Mouse (Mus musculus) embryo, embryonic 9.5 days (tissue): ENCODE results near the gene Med21.
A peak's percentile ranks its signal among the peaks of the same experiment; 100 is the strongest.

ENCODE experiments used
- DNase-seq: peaks from one replicate; pipeline ENCODE4 v3.0.0-alpha.2; 2017; ENCODE audit errors: extremely low spot score

The Med21 gene

DNA sequence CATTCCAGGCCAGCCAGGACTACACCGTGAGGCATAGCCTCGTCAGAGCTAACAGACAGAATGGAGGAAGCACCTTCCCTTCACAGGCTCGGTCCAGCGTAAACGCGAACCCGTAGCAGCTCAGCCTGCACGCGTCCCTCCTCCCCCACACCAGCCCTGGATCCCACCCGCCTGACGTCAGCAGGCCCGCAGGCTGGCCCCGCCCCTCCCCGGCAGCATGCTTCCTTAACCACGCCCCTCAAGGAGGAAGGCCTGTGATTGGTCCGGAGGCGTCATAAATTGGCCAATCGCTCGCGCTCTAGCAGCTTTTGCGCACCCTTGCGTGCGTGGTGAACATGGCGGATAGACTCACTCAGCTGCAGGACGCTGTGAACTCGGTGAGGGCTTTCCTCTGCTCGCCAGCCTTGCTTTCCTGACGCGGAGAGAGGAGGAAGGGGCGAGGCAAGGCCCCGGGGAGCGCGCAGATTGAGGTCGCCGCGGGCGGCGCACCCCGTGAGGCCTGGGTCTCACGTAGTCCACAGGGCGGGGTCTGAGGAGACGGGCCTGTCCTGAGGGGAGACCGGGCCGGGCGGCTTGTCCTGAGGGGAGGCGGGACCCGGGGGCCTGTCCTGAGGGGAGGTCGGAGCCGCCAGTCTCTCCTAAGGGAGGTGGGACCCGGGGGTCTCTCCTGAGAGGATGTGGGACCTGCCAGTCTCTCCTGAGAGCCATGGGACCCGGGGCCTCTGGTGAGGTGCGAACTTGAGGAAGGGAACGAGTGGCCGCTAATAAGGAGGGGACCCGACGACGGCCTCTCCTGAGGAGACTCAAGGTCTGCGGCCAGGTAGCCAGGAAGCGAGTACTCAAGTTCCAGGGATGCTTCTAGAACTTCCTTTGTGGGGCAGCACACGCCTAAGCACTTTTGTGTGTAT, at the start of gene Med21, which contains the start of gene Tm7sf3:
Gene Med21, plus strand, starts transcription at position 272 of the 908 bp plus-strand sequence.
Gene Tm7sf3, minus strand, starts transcription at position 549 of the 908 bp plus-strand sequence.
- peak; percentile 99 for DNase-seq

DNA sequence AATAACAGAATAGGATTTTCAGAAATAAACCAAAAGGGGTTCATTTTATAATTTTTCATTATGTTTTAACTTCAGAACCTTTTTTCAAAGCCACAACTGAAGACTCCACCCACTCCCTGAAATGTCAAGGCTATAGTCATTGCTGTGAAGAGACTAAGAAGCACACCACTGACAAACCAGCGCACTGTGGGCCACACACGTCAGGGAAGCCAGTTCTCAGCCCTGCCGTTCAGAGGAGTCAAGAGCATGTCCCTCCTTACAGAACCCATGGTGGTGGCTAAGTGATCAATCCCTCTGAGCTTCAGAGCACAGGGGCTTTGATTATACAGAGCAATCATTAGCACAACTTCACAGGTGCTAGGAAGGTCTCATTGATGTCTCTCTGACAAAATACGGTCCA, 39.7 kb upstream of the Med21 start:
- DNase-seq: no peak

DNA sequence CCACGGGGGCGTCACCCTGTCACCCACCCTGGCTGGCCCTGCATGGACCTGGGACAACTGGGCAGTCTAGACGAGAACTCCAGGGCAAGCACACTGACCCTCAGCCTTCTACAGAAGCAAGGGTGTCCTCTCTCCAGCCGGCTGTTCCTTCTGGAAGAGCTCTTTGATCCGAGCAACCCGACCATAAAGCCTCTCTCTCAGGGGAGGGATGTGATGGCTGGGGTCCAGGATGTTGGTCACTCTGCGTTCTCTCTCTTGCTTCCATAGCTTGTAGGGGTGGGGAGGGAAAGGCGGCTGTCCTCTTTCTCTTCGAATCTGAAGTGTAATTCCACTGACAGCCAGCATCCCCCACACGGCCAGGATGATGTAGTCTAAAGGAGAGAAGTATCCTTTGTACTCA, 38.7 kb upstream of the Med21 start:
- no peak for DNase-seq

DNA sequence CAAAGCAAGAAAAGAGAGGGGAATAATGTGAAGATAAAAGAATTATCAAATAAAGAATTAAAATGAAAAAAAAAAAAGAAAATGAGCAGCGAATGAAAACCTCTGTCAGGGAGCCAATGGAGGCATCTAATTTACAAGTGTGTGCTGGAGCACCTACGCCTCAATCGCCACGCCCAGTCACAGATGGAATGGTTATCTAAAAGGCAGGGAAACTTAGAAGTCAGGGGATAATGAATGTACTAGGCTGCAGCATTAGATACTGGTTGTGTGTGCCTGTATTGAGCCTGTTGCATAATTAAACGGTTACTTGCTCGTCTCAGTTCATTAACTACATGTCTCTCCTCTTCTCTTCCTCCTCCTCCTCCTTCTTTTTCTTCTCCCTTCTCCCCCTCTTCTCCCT, 31.0 kb upstream of the Med21 start:
- no peak for DNase-seq

DNA sequence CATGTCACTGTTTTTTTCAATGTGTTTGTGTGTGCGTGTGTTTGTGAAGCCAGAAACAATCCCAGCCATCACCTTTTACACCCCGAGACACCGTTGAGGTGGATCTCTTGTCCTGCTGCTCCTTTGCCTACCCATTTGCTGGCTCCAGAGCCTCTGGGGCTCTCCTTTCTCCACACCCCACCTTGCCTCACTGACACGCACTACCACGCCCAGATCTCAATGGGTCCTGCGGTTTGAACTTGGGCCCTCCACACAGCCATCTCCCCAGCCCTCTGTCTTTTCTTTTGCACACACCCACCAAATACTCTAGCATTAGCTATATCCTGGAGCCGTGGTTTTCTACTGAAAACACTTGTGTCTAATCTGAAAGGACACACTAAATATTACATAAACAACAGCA, 30.4 kb upstream of the Med21 start:
- no peak for DNase-seq

DNA sequence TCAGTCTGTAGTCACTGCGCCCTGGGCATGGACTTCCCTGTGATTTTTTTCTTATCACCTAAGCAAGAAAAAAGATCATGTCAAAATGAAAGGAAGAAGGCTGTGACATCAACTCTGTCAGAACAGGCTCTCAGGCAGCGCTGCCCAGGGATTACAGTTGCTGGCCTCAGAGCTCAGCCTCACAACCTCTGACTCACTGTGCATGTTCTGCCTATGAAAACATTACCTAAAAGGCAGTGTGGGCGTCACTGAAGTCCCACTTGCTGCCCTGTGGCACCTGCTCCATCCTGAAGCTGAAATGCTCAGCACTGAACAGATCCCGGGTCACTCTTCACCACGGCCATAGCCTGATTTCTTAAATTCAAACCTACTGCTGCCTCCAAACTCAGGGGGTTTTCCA, 29.6 kb upstream of the Med21 start:
- DNase-seq: no peak

DNA sequence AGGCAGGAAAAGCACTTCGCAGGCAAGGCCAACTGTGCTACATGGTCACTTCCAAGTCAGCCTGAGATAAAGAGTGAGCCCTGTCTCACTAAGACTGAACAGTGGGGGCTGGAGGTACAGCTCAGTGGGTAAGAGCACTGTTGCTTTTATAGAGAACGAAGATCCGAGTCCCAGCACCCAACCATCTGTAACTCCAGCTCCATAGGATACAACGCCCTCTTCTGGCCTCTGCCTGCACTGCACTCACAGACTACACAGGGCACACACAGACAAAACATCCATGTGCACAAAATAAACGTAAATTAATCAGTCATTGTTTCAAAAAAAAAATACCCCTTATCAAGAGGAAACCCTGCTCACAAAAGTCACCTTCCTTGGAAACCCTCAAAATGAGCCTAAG, 28.4 kb upstream of the Med21 start:
- DNase-seq: no peak

DNA sequence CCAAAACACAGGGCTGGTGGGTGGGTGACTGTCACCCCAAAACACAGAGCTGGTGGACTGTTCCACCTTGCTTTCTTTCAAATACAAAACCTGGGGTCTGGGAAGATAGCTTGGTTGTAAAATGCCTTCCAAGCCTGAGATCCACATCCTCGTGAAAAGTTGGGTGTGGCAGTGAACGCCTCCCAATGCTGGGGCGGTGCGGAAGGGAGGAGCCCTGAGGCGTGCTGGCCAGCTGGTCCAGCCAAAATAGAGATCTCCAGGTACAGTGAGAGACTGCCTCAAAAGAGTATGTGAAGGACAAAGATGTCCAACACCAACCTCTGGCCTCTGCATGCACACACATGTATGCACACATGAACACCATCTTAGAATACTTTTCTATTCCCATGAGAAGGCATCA, 27.8 kb upstream of the Med21 start:
- DNase-seq: no peak

DNA sequence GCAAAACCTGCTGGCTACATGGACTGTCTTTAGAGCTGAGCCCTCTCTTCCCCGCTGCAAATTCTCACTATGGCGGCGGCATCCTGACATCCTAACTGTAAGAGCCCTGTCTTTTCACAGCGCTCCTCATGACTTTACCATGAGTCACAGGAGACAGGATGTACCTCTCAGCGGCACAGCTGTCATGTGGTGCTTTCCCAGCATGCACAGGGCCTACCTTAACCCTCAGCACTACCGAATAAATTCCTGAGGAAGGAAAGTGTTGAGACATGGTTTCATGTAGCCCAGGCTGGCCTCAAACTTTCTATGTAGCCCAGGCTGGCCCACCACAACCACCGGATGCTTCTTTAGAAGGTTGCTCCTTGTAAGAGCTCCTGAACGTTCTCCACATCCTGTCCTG, 26.5 kb upstream of the Med21 start:
- DNase-seq: no peak

DNA sequence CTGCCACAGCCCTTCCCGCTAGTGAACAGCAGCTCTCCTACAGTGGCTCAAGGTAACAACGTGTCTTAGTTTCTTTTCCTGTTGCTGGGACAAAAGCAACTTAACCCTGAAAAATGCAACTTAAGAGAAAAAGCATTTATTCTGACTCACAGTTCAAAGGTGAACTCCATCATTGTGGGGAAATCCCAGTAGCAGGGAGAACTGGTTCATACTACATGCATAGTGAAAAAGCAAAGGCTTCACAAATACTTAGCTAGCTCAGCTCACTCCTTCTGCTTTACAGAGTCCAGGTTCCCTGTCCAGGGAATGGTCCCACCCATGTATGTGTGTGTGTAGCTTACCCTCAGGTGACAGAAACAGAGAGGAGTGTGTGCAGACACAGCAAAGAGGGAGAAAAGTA, 25.7 kb upstream of the Med21 start:
- DNase-seq: no peak

DNA sequence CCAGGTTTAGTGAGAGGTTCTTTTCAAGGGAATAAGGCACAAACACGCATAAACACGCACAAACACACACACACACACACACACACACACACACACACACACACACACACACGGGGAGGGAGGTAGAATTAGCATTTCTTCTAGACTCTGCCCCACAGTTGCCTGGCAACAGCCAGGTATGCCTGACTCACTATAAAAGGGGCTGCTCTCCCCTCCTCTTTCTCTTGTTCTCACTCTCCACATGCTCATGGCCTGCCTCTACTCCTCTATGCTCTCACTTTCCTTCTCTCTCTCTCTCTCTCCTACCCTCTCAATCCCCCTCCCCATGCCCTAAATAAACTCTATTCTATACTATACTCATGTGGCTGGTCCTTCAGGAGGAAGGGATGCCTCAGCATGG, 14.2 kb upstream of the Med21 start:
- no peak for DNase-seq

DNA sequence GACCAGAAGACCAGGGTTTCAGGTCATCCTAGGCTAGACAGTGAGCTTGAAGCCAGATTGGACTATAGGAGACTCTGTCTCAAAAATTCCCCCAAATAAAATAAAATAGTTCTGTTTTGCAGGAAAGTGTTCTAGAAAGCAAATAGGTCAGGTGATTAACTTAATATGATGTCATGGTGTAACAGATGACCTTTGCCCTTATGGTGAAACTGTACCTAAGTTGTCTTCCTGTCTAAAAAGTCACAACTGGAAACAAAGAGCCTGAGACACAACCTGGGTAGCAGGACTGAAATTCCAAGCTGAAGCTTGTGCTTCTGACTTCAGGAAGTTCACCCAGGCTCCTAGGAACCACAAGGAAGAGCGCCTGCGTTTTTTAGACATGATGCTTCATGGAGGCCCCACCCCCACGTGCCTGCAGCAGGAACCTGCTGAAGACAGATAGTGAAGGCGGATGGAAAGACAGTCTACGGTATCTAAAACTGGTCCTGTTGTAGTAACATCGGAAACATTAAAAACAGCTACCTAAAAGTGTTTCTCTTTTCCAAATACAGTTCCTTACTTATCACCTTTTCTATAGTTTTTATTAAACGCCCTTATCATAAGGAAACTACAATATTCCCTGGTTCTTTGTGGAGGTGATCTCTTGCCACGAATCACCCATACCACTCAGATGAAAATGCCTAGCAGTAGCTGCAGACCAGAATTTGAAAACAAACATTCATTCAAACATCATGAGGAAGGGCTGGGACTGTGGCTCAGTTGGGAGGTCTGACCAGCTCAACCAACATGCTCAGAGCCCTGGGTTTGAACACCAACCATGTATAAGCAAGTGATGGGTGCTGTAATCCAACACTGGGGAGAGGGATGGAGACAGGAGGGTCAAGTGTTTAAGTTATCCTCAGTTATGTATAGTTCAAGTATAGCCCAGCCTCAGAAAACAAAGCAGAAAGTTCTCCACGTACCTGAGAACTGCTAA, 12.3 kb upstream of the Med21 start:
- DNase-seq: no peak

DNA sequence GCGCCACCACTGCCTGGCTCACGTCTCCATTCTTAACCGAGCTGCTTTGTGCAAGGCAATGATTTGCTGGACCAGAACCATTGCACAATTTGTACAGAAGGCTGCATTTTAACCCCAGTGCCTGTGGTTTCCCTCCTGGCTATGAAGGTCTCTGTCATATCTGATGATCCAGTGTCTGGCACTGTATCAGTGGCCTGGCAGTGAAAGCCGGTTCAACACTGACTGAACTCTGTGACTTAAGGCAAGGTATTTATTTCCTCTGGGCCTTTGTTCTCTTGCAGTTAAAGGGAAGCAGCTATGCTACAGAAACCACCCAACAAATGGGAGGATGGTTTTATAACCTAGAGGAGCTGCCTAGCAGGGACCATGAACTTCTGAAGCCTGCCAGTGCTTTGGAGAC, 11.4 kb upstream of the Med21 start:
- DNase-seq: no peak

DNA sequence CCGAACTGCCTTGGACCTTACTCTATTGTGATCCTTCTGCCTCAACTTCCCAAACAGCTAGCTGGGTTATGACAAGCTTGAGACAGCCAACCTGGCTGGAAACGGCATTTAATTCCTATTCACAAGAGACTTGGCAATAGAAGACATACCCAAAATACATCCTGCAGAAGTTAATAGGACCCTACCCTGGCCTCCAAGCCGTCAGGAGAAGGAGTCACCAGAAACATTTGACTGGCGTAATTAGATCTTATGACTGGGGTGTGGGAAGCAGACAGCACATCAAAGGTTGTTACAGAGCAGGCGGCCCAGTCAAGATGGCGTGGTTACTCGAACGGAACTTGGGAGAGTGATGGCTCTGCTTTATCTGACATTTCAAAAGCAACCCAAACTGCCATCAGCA, 10.5 kb upstream of the Med21 start:
- no peak for DNase-seq

DNA sequence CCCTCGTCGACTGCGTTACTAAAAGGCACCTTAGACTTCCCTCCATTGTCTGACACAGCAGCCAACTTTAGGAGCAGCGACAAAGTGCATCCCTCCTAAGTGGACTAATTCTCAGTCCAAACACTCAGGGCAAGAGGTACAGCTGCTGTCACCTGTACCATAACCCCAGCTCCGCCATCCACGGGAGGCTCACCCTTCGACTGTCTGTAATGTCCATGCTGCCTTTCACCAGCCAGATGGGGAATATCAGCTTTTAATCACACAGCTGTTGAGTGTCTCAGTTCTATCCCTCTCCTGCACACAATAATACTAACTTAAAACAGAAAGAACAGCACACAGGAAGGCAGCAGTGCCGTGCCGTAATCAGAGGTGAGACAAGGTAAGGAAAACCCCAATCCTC, 9.9 kb upstream of the Med21 start:
- DNase-seq: no peak

DNA sequence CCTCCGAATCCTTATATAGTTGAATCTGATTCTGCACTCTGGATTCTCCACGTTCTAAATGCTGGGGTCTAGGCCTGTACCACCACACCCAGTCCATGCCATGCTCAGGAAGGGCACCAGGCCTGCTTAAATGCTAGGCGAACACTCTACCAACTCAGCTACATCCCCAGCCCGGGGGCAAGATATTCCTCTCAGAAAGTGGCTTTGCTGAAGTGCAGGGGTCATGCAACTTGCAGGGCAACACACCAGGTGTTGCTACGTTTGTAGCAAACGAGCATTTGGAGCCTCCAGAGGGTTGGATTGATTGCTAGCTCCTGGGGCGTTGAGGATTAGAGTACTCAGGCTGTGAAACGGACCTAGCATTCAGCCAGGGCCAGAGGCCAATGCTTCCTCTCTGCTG, 9.2 kb upstream of the Med21 start:
- DNase-seq: peak; percentile 13

DNA sequence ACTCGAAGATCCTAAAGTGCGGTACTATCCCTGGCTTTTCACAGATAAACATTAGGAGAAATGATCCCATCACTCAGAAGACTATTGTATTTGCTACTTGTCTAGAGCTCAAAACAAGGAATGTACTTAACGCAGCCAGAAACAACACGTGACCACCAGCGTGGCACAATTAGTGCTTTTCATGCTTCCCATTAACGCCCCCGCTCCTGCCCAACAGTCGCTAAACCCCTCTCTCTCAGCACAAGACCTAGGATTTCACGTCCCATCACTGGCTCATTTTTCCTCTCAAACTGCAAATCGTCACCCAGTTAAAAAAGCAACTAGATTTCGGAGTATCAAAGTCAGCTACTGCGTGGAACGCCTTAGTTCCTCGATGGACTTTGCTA, 8.7 kb upstream of the Med21 start:
- DNase-seq: no peak

DNA sequence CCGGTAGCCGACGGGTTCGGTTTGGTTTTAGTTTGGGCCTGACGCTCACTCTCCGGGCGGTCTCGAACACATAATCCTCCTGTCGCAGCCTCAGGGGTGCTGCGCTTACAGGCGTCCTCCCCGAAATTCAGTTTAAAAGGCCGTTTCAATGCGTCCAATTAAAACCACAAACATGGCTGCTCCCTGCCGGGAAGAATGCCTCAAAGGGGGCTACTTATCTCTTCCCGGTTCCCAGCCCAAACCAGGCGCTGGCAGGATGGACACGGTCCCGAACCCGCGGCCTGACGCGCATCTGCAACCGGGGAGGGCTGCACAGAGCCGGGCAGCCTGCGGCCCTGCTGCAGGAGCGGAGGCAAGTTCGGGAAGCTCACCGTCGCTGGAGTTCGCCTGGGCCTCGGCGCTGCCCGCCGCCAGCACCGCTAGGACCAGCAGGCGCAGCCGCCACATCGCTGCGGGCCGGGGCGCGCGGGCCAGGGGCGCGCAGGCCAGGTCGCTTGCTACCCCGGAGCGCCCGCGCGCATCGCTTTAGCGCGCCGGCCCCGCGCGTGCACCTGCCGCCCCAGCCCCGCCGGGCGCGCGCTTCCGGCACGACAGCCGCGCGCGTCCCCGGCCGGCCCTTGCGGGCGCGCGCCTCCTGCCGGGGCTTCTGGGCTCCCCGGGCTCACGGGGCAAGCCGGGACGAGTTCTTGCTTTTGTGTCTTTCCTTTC, 8.2 kb upstream of the Med21 start:
- DNase-seq: peak; percentile 84

DNA sequence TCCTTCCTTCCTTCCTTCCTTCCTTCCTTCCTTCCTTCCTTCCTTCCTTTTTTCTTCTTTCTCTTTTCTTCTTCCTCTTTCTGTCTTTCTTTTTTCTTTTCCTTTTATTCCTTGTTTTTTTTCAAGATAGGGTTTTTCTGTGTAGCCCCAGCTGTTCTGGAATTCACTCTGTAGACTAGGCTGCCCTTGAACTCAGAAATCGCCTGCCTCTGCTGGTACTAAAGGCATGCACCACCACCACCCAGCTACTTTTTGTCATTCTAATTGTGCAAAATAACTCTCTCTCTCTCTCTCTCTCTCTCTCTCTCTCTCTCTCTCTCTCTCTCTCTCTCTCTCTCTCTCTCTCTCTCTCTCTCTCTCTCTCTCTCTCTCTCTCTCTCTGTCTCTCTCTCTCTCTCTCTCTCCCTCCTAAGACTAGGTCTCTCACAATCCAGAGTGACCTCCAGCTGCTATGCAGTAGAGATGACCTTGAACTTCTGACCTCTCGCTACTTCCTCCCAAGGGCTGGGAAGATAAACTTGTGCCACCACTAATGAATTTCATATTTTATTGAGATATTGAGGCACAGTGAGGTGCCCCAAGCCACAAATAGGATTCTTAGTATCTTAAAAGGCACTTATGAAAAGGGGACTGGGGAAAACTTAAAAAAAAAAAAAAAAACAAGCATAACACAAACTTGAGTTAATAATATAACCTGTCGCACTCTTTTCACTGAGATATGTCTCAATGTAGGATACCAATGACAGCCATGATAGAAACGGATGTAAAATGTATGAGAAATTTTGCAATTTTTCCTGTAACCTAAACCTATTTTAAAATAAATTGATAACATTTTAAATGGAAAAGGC, 7.4 kb upstream of the Med21 start:
- DNase-seq: no peak

DNA sequence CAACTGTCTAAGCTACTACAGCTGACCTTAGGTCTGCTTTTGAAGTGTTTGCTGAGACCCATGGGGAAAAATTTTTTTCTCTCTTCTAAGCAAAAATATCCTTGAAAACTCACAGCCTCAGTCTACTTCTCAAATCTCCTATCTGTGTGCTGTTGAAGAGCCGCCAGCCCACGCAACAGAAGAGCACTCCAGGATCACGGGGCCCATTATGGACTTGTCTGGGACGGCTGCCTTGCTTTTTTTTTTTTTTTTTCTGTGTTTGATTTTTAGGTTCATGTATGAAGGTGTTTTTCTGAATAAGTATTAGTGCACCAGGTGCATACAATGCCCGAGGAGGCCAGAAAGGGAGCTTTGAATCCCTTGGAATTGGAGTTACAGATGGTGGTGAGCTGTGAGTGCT, 5.9 kb upstream of the Med21 start:
- DNase-seq: no peak
